Mouse (Mus musculus) myocyte (in vitro differentiated cells): ENCODE measurements around the gene Clptm1.

Experiments used
- CEBPB ChIP-seq: IDR thresholded peaks from 2 replicates; pipeline ENCODE4 v1.6.1; 2011; ENCODE audit warnings: mild to moderate bottlenecking, moderate library complexity; ENCODE audit not compliant: poor library complexity, insufficient read depth, severe bottlenecking
- E2F4 ChIP-seq: IDR thresholded peaks from one replicate; pipeline ENCODE4 v1.6.1; 2011; ENCODE audit warnings: mild to moderate bottlenecking, control low read depth, moderate library complexity; ENCODE audit not compliant: insufficient read depth
- MYOD1 ChIP-seq, 3 experiments: IDR thresholded peaks; one replicate each; pipeline ENCODE4 v1.6.1; 2011; ENCODE audit warnings: control low read depth in 2 of 3, low read depth in 2 of 3, mild to moderate bottlenecking in 2 of 3, moderate library complexity in 1 of 3; ENCODE audit not compliant: insufficient read length in 2 of 3, control insufficient read depth in 1 of 3
- MYOG ChIP-seq, 3 experiments: IDR thresholded peaks; one replicate each; pipeline ENCODE4 v1.6.1; 2011; ENCODE audit warnings: control low read depth in 2 of 3, low read depth in 2 of 3, mild to moderate bottlenecking in 2 of 3; ENCODE audit not compliant: insufficient read length in 2 of 3, control insufficient read depth in 1 of 3, insufficient read depth in 1 of 3
- POLR2A ChIP-seq: IDR thresholded peaks from one replicate; pipeline ENCODE4 v1.6.1; 2011; ENCODE audit warnings: low read depth, mild to moderate bottlenecking, control low read depth, moderate library complexity; ENCODE audit not compliant: insufficient read length
- POLR2AphosphoS2 ChIP-seq: IDR thresholded peaks from one replicate; pipeline ENCODE4 v1.6.1; 2011; ENCODE audit warnings: low read depth, control low read depth; ENCODE audit not compliant: insufficient read length
- REST ChIP-seq: IDR thresholded peaks from one replicate; pipeline ENCODE4 v1.6.1; 2011; ENCODE audit warnings: mild to moderate bottlenecking, control low read depth, moderate library complexity; ENCODE audit not compliant: insufficient read depth, insufficient read length
- TCF12 ChIP-seq: IDR thresholded peaks from one replicate; pipeline ENCODE4 v1.6.1; 2011; ENCODE audit warnings: mild to moderate bottlenecking, control low read depth; ENCODE audit not compliant: poor library complexity, insufficient read depth, severe bottlenecking
- USF1 ChIP-seq: IDR thresholded peaks from one replicate; pipeline ENCODE4 v1.6.1; 2011; ENCODE audit warnings: low read depth, mild to moderate bottlenecking, control low read depth, moderate library complexity

GRCm38 (mm10) chr7:19628192-19628535, 36.7 kb downstream of the Clptm1 start:
- no peak for TF ChIP-seq POLR2A
- no peak for TF ChIP-seq MYOD1 (IDR thresholded peaks at IDR 0.05; ENCODE audit: control insufficient read depth in 1 of 3, insufficient read length in 2 of 3, low read depth in 2 of 3)
- no peak for TF ChIP-seq POLR2AphosphoS2
- no peak for TF ChIP-seq MYOG (IDR thresholded peaks at IDR 0.05; ENCODE audit: control insufficient read depth in 1 of 3, insufficient read depth in 1 of 3, insufficient read length in 2 of 3, low read depth in 2 of 3)
- TF ChIP-seq CEBPB: no peak
- no peak for TF ChIP-seq E2F4
- no peak for TF ChIP-seq USF1
- TF ChIP-seq TCF12: no peak
- no peak for TF ChIP-seq REST
